Mouse (Mus musculus): ENCODE data around the gene Mtg2.

Gene Mtg2

DNA sequence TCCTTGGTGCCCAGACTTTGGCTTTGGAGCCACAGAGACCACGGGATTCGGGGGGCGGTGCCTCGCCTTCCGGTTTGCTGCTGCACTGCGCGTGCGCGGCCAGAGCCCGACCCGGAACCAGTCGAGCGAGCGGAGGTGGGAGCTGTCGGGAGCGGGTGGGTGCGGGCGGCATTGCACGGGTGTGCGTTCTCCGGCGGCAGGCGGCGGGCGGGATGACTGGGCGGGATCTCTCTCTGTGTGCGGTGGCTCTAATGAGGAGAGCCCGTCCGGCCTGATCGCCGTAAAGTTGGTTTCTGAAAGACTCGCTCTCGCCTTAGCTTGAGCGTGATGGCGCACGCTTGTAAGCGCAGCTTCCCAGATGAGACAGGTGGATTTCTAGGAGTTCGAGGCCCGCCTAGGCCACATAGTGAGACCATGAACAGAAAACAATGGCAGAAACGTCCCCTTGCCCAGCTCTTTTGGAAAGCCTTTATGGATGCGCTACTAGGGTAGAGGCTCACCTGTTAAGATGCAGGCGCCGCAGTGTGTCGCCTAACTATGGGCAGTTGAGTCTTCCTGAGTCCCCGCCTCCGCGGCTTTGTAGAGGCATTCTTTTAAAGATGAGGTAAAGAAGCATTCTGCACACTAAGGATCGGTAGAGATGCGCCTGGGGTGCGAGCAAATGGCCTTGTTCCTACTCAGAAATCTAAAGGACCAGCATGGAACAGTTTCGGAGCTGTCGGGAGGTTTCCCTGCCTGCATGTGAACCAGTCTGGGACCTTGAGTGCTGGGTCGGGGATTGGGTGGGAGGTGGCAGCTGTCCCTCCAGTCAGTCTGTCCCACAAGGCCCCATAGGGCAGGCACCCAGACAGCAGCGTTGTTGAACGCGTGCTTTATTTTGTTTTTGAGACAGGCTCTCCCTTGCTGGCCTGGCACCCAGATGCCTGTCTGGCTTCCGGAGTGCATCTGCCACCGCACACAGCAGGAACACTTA lies at the start of gene Mtg2:
Gene Mtg2 (plus strand): TSS at position 108 of the 973 bp plus-strand sequence.
- peak; percentile 96 for DNase-seq

DNA sequence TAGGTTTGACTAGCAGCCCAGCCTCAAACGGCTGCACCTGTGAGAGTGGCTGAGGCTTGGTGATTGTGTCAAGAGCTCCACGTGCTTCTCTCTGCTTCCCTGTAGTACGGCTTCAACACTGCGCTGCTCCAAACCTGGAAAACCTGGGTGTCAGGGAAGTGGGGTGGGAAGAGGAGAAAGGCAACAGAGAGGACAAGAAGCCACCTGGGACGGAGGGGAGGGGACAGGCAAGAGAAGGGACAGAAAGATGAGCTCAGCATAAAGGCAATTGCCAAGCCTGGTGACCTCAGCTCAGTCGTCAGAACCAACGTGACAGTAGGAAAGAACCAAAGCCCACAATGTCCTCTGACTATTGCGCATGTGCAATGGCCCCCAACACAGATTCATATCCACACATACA lies 49.5 kb upstream of the Mtg2 start:
- peak; percentile 68 for DNase-seq

DNA sequence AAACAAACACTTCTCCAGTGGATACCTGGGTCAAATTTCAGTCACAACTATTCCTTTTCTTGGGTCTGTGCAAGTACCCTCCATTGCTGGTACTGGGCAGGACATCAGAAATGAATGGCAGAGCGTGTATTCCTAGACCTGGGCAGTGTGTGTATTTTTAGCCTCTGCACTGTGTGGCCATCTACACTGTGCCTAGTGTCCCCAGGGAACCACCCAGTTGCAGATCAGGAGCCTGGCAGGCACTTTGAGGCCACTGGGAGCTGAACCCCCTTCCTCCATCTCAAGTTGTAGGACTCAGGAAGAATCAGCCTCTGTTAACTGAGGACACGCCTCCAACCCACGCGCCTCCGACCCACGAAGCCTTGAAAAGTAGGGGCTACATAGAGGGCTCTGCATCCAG lies 47.6 kb upstream of the Mtg2 start:
- DNase-seq: peak; percentile 49

DNA sequence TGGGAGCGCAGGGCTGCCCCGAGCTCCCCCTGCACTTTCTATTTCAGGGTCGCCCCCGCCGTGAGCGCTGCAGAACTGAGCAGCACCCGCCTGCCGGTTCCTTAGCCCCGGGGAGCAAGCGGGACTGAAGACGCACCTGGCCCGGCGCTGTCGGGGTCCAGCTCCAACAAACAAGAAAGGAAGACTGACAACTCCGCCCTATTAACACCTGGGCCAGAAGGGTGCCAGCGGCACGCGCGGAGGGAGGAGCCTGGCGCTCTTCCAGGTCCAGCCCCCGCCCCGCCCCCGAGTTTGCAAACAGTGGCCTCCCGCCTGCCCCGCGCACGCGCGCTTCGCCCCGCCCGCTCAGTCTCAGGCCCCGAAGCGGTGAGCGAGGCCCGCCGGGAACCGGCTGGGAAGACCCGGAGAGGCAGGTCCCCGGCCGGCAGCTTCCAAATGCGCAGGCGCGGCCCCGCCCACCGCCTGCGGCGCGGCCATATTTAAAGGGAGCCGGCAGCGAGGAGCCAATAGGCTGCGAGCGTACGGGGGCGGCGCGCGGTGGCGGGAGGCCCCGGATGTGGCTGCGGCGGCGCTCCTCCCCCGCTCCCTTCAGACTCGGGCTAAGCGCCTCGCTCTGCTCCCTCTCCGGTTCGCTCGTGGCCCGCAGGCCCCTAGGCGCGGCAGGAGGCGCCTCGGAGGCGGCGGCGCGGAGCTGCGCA lies 45.8 kb upstream of the Mtg2 start, which contains the start of gene Lsm14b:
Gene Lsm14b (plus strand): TSS at position 587 of the 698 bp plus-strand sequence.
- DNase-seq: peak; percentile 100

DNA sequence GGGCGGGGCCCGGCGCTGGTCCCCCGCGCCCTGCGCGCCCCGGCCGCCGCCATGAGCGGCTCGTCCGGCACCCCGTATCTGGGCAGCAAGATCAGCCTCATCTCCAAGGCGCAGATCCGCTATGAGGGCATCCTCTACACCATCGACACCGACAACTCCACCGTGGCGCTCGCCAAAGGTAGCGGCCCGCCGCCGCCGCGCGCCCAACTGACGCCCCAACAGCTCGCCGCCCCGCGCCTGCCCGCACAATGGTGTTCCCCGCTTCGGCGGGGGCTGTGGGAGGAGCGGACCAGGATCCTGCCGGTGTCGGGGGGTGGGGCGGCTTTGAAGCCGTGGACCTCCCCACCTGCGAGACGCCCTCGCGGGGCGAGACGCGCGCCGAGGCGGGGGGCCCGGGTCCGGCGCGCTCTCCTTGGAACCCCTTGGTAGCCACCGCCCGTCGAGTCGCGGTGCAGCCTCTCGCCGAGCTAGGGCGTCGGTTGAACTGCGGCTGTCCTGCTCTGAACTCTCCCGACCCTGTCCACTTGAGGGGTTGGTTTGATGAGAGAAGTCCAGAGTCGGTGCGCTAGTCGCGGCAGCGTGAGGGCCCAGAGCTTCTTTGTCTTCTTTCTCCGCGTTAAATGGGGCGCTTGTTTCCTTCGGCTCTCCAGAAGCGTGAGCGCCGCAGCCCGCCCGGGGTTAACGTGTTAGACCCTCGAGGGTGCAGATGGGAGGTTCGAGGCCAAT lies 45.1 kb upstream of the Mtg2 start:
- peak; percentile 82 for DNase-seq

DNA sequence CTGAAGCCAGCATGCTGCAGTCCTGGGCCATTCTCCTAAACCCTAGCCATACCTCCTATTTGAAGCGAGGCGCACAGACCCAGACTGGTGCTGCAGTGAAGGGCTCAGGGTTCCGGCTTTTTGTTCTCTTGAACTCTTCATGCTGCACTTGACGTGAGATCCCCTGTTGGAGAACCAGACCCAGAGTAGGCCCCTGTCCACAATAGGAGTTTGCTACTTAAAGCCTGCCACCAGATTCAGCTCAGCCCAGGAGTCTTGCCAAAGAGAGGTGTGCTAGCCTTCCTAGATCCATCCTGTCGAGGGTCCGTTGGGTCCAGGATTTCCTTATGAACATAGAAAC lies 44.6 kb upstream of the Mtg2 start:
- no peak for DNase-seq

DNA sequence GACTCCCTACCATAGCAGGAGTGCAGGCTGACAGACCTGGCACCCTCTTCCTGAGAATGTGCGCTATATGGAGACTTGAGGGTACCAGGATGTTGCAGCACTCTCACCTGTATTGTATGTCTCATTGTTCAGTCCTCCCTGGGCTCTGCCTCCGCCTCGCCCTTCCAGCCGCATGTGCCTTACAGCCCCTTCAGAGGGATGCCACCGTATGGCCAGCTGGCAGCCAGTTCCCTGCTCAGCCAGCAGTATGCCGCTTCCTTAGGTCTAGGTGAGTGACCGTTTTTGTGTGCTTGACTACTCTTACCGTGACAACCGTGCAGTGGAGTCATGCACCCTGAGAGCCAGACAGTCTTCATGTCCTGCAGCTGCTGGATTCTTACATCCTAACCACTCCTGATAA lies 42.6 kb upstream of the Mtg2 start:
- peak; percentile 33 for DNase-seq

DNA sequence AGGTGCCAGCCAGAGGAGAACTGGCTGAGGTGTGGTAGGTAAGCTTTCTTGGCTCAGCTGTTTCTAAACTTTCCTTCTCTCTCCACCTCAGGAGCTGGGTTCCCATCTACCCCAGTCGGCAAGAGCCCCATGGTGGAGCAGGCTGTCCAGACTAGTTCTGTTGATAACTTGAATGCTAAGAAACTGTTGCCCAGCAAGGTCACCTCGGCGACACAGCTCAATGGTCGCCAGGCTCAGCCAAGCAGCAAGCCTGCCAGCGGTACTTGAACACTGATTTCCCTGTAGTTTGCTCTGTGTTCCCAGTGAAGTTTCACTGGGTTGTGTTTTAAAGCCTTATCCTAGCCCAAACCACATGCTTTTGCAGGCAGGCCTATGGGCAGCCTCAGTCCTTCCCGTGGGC lies 39.1 kb upstream of the Mtg2 start:
- DNase-seq: no peak

DNA sequence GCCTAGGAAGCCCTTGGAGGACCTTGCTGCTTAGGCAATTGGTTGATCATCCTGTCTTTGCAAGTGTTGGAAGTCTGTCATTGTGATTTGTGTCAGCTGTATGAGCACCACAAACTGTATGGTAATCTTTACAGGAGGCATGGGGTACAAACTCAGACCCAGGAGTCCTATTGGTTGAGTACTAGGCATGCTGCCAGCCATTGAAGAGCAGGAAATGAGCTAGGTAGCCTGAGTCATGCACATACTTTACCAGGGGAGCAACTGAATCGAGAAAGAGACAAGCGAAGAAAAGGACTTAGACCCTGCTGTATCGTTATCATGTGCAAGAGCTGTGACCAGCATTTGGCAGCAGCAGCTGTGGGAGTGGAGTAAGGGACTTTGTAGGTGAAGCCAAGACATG lies 37.5 kb upstream of the Mtg2 start:
- no peak for DNase-seq

DNA sequence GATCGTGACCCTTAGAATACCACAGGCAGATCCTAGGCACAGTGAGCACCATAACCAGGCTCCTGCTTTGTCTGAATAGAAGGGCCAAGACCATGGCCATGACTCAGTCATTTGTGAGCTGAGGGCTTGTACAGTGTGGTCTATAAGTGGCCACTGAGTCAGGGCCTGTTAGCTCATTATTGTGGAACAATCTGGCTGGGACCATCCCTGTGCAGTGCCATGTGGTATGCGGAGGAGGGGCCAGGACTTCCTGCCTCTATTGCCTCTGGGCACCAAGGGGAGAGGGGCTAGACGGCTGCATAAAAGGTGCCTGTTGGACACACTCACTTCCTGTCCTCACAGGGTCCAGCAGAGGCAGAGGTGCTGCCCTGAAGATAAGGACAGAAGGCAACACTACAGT lies 36.4 kb upstream of the Mtg2 start:
- DNase-seq: no peak

DNA sequence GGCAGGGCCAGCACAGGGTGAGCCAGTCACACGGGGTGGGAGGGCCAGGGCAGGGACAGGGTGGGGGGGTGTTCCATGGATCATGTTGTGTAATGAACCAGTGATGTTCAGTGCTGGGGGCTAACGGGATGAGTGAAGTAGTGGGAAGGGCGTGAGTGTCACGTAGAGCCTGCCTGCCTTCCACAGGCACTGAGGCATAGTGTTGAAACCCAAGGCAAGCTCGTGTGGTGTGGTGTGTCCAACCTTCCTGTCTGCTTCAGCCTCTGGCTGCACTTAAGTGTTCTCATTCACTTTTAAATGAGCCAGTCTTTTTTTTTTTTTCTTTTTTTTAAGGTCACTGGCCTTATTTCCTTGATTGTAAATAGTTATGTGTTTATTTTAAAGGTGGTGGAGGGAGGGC lies 35.6 kb upstream of the Mtg2 start:
- no peak for DNase-seq

DNA sequence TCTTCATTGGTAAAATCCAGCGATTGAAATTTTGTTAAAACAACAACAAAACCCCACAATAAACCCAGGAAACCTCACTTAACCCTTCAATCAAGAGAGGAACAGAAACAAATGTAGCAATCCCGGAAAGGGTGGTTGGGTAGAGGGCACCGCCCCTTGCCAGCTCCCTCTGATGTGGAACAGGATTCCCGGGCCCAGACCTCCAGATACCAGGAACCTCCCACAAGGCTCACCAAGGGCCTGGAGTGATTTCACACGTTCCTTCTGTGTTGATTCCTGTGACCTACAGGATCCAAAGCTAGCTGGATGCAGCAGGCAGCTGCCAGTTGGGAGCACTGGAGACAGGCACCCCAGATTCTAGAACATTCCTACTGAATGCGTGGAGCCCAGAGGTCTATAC lies 30.0 kb upstream of the Mtg2 start:
- DNase-seq: no peak

DNA sequence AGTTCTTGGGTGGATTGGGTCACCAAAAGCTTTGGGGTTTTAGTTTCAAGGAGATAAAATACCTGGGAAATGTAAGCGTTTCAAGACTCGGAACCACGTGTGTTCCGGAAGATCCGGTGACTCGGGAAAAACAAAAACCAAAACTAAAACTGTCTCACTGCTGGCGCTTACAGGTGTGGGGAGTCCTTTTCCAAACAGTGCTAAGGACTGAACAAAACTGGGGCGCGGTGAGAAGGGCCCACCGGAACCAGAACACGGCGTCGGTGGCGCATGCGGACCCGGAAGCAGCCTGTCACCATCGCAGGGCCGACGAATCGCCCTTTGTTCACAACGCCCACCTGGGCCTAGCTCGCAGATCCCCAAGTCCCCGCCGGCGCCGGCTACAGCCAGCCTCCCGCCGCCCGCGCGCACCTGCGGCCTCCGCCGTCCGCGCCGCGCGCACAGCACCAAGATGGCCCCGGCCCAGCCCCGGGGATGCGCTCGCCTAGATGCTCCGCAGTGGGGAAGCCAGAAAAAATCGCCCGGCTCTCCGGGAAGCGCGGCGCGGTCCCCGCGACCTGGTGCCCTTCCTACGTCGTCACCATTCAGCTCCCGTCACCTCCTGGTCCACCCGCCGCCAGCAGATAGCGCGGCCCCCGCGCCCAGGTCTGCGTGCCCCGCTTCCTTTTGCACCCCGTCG lies 28.7 kb upstream of the Mtg2 start:
- no peak for DNase-seq

DNA sequence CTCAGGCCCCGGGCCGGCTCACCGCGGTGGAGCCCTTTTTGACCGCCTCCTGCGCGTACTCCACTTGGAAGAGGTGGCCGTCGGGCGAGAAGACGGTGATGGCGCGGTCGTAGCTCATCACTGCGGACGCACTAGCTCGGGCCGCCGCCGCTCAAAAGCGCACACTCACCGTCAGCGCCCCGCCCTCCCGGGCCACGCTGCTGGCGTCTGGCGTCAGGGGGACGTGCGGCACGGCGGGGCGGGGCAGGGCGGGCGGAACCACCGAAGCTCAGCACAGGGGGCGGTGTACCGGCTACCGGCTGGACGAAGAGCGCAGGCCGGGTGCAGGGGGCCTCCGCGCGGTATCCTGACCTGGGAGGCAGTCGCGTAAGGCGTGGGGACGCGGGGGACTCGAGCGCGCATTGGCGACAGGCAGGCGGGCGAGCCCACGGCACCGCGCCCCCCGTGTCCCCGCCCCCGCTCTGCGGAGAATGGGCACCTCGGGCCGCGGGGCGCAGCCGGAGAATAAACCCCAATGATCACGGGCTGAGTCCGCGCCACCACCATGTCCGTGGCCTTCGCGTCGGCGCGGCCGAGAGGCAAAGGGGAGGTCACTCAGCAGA lies 28.0 kb upstream of the Mtg2 start, which contains the start of the genes Psma7 and Ss18l1:
Gene Psma7 (minus strand): TSS at position 178 of the 602 bp plus-strand sequence.
Gene Ss18l1 (plus strand): TSS at position 254 of the 602 bp plus-strand sequence.
- DNase-seq: peak; percentile 91

DNA sequence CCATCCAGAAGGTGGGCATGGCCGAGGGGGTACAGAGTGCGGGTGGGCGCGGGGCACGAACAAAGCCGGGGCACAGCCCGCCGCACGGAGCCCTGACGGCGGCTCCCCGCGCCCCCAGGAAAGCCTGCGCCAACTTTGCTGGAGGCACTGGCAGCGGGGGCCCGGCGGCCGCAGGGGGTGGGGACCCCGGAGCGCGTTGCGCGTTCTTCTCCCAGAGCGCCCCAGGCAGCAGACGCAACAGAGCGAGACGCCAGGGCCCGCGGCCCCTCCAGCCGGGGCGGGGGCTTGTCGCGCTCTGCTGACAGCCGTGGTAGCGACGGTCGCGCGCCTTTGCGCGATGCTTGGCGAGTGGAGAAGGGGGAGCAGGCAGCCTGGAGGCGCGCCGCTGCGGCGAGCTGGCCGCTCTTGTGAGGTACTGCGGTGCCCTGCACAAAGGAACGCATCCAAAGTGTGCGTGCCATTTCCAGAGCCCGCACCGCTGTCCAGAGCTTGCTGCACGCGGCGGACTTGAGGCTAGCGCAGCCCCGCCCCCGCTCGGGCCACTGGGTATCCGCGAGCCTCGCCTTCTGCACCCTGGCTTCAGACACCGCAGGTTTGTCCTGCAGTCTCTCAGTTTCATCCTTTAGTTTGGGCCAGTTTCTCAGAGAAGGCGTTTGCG lies 27.4 kb upstream of the Mtg2 start:
- no peak for DNase-seq

DNA sequence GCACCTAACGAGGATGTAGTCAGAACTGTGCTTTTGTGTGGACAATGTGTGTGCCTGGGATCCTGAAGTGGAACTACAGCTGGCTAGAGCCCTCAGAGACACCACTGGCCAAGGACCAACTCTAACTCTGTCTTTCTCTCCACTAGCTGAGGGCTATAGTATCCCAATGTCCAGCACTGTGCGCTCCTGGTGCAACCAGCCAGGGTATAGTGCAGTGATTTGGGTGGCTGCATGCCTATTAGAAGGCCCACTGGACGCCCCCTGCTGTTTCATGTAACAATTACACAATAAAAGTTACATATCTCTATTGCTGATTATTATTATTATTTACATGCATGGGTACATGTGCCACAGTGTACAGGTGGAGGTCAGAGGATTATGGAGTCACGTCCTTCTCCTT lies 25.1 kb upstream of the Mtg2 start:
- DNase-seq: peak; percentile 50

DNA sequence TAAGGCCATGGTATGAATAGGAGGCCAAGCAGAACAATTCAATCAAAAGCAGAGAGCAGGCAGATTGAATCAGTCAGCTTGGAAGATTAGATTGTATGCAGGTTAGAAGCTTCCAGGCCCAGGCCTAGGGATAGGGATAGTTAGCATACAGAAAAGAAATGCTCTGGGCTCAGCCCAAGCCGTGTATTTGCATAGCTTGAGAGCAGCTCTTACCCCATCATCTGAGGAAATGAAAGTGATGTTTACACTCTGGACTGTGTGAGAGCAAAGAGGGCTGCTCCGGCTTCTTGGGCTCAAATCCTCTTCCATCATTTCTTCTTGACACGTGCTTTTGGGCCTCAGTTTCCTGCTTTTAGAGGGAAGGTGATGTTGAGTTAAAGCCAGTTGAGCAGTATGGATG lies 22.8 kb upstream of the Mtg2 start:
- DNase-seq: no peak

DNA sequence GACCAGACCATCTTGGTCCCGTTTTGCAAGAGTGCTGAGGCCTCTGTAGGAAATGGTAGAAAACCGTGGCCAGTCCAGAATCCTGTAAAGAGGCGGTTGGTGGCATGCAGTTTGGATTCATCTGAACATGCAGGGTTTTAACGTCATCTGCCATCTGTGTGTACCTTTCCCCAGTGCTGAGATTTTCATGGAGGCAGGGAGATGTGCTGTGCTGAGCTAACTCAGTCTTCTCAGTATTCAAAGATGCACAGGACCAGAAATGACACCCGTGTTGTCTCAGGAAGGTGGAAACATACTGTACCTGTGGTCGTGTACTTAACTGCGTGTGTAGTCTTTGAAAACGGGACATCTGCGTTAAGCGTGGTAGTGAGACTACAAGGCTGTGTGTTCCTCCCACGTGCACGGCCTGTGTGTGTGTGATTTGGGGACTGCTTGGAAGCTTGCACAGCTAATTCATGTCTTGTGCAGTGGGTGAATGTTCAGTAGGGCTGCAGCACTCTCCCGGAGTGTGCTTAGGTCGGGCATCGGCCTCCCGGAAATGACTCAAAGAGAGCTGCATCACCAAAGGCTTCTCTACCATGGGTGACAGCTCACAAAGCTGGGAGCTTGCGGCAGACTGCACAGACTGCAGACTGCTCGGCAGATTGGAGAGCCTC lies 22.3 kb upstream of the Mtg2 start:
- no peak for DNase-seq

DNA sequence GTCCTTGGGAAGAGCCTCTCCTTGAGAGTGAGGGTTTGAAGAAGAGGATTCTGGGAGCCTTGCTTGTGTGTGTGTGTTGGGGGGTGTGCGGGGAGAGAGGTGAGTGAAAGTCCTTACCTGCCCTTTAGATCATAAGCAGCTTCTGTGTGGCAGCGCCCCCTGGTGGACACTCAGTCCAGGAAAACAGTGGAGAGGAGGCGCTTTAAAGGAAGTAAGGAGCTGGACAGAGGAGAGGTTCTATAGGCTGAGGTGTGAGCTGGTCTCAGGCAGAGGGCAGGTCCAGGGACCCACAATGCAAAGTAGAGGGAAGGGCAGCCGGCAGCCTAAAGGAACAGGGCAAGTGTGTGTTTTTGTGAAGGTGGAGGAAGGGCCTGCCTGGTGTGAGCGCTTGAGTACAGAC lies 19.4 kb upstream of the Mtg2 start:
- DNase-seq: peak; percentile 82

DNA sequence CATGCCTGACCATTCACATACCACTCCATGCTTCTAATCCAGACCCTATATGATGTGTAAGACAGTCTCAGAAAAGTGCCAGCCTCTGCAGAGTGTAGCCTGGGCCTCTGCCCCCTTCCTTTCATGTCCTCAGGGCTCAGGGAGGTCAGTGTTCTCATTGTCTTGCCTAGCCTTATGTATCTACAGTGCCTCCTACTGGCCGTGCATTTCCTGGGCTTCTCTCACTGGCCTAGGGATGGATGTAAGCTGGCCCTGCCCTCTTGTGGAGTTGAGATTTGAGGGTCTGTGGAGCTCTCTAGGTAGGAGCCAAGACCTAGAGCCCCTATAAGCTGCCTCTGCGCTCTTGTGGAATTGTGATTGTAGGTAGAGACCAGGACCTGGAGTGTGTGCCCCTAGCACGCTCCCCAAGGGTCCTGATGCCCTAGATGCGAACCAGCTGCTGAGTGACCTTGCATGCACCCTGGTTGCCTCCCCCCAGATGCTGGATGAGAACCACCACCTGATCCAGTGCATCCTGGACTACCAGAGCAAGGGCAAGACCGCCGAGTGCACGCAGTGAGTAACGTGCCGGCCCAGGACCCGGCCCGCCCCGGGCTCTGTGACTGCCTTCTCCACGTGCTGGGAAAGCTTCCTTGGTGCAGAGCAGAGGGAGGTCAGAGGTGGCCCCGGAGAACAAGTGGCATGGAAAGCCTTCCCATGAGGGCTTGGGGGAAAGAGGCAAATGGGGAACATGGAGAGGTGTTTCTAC lies 18.2 kb upstream of the Mtg2 start:
- DNase-seq: peak; percentile 35
